Mouse (Mus musculus): ENCODE results near the gene Lipi. TPM values are rescaled to one million over a fixed set of nuclear protein-coding genes. Genes with fewer than 3 reads are reported as not detected.

Lipi gene
- not detected in 2 replicates for polyA plus RNA-seq (2016; fragmentation: Nextera tagmentation; extraction: Ambion mirVana)

- Histone ChIP-seq H3K9me3 (replicated peaks) (no peaks in the 10 kb centered on the region), H3K27me3 (no peaks in the 10 kb centered on the region), H3K4me1 (no peaks in the 10 kb centered on the region), H3K4me2 (replicated peaks) (no peak within 1 kb of the TSS), H3K27ac (no peak within 1 kb of the TSS), H3K4me3 (no peak within 1 kb of the TSS), H3K9ac (no peak within 1 kb of the TSS), H3K36me3 (no peaks in the 10 kb centered on the region)
- 85% methylated on average over 7 of the region's 7 CpGs for WGBS
- ATAC-seq (ENCODE audit: low FRiP score), result no peak
These were observed at the start of gene Lipi for GRCm38 (mm10) chr16:75585961-75586360. Gene Lipi, minus strand, starts transcription at chr16:75586061.

- H3K36me3 ChIP-seq, result no peaks in the 10 kb centered on the region
- WGBS, result 92% methylated on average over 2 of the region's 2 CpGs
These were observed 42.0 kb upstream of the Lipi start for GRCm38 (mm10) chr16:75627862-75628261.

GRCm38 (mm10) chr16:75617651-75618349 lies 31.9 kb upstream of the Lipi start:
- Histone ChIP-seq H3K27me3 (no peaks in the 10 kb centered on the region), H3K27ac (no peak overlapping the region), H3K4me1 (no peaks in the 10 kb centered on the region), H3K4me3 (no peak overlapping the region), H3K9me3 (replicated peaks) (no peaks in the 10 kb centered on the region), H3K9ac (no peak overlapping the region), H3K4me2 (replicated peaks) (no peak overlapping the region), H3K36me3 (no peaks in the 10 kb centered on the region)
- peak; percentile 40; the same call in 1 of the 2 replicates for ATAC-seq (ENCODE audit: low FRiP score)
- WGBS, result 77% methylated on average over 2 of the region's 2 CpGs

More at GRCm38 (mm10) chr16:75627862-75628261, 42.0 kb upstream of the Lipi start:
- no peak for ATAC-seq (ENCODE audit: low FRiP score)
- Histone ChIP-seq H3K4me1 (no peaks in the 10 kb centered on the region), H3K27me3 (no peaks in the 10 kb centered on the region), H3K4me3 (no peak overlapping the region), H3K27ac (no peak overlapping the region), H3K4me2 (replicated peaks) (no peak overlapping the region), H3K9ac (no peak overlapping the region), H3K9me3 (replicated peaks) (no peaks in the 10 kb centered on the region)

GRCm38 (mm10) chr16:75612561-75612960 lies 26.7 kb upstream of the Lipi start:
- no peaks in the 10 kb centered on the region for H3K36me3 ChIP-seq
- H3K27me3 ChIP-seq, result no peaks in the 10 kb centered on the region
- H3K9me3 ChIP-seq (replicated peaks), result no peaks in the 10 kb centered on the region
- H3K4me1 ChIP-seq, result no peaks in the 10 kb centered on the region
- no peak overlapping the region for H3K9ac ChIP-seq
- H3K27ac ChIP-seq, result no peak overlapping the region
- no peak for ATAC-seq (ENCODE audit: low FRiP score)
- H3K4me3 ChIP-seq, result no peak overlapping the region
- no peak overlapping the region for H3K4me2 ChIP-seq (replicated peaks)

- Histone ChIP-seq H3K4me1 (no peaks in the 10 kb centered on the region), H3K4me2 (replicated peaks) (no peak overlapping the region), H3K9me3 (replicated peaks) (no peaks in the 10 kb centered on the region), H3K27me3 (no peaks in the 10 kb centered on the region), H3K4me3 (no peak overlapping the region), H3K27ac (no peak overlapping the region), H3K36me3 (no peaks in the 10 kb centered on the region), H3K9ac (no peak overlapping the region)
- 84% methylated on average over 1 of the region's 1 CpGs for WGBS
- no peak for ATAC-seq (ENCODE audit: low FRiP score)
These were observed 20.6 kb upstream of the Lipi start for GRCm38 (mm10) chr16:75606415-75606814.

- Histone ChIP-seq H3K4me2 (replicated peaks) (peak overlapping the region; percentile 75), H3K9me3 (replicated peaks) (no peaks in the 10 kb centered on the region), H3K27ac (no peak overlapping the region), H3K4me1 (peaks cover 4% of the 10 kb centered on the region; the same call in 1 of the 2 replicates), H3K27me3 (no peaks in the 10 kb centered on the region; the same call in 1 of the 2 replicates), H3K9ac (peak overlapping the region; percentile 71), H3K4me3 (peak overlapping the region; percentile 66), H3K36me3 (no peaks in the 10 kb centered on the region)
- 0 out of 2 replicates have a peak, but pooled peaks have one; percentile 8 for ATAC-seq (ENCODE audit: low FRiP score)
- WGBS, result 14% methylated on average over 15 of the region's 15 CpGs
These were observed 7.8 kb upstream of the Lipi start for GRCm38 (mm10) chr16:75593501-75594183.

GRCm38 (mm10) chr16:75592671-75593500 lies 7.0 kb upstream of the Lipi start, which contains the start of gene Rbm11:
Gene Rbm11, plus strand, starts transcription at chr16:75592844.
- ATAC-seq (ENCODE audit: low FRiP score), result peak; percentile 98
- Histone ChIP-seq H3K4me3 (peak within 1 kb of the TSS; percentile 66), H3K36me3 (no peaks in the 10 kb centered on the region), H3K27ac (0 out of 2 replicates have a peak within 1 kb of the TSS, but pooled peaks have one; percentile 30), H3K9ac (peak within 1 kb of the TSS; percentile 71), H3K4me2 (replicated peaks) (peak within 1 kb of the TSS; percentile 75), H3K4me1 (peaks cover 4% of the 10 kb centered on the region; the same call in 1 of the 2 replicates), H3K9me3 (replicated peaks) (no peaks in the 10 kb centered on the region), H3K27me3 (no peaks in the 10 kb centered on the region; the same call in 1 of the 2 replicates)
- under 1% methylated on average over 55 of the region's 55 CpGs for WGBS

- Histone ChIP-seq H3K9ac (no peak overlapping the region), H3K4me1 (no peaks in the 10 kb centered on the region), H3K27me3 (no peaks in the 10 kb centered on the region), H3K9me3 (replicated peaks) (no peaks in the 10 kb centered on the region), H3K4me3 (no peak overlapping the region), H3K27ac (no peak overlapping the region), H3K36me3 (no peaks in the 10 kb centered on the region), H3K4me2 (replicated peaks) (no peak overlapping the region)
- 41% methylated on average over 3 of the region's 3 CpGs for WGBS
- ATAC-seq (ENCODE audit: low FRiP score), result no peak
These were observed 605 bp upstream of the Lipi start for GRCm38 (mm10) chr16:75586466-75586865.

- Histone ChIP-seq H3K9ac (no peak overlapping the region), H3K9me3 (replicated peaks) (no peaks in the 10 kb centered on the region), H3K4me3 (no peak overlapping the region), H3K36me3 (no peaks in the 10 kb centered on the region), H3K4me1 (no peaks in the 10 kb centered on the region), H3K27me3 (no peaks in the 10 kb centered on the region), H3K27ac (no peak overlapping the region), H3K4me2 (replicated peaks) (no peak overlapping the region)
- ATAC-seq (ENCODE audit: low FRiP score), result no peak
- 87% methylated on average over 5 of the region's 5 CpGs for WGBS
These were observed 3.6 kb downstream of the Lipi start for GRCm38 (mm10) chr16:75582279-75582678.

- Histone ChIP-seq H3K4me1 (no peaks in the 10 kb centered on the region), H3K27me3 (no peaks in the 10 kb centered on the region), H3K27ac (no peak overlapping the region), H3K36me3 (no peaks in the 10 kb centered on the region), H3K9ac (no peak overlapping the region), H3K9me3 (replicated peaks) (no peaks in the 10 kb centered on the region), H3K4me3 (no peak overlapping the region), H3K4me2 (replicated peaks) (no peak overlapping the region)
- ATAC-seq (ENCODE audit: low FRiP score), result no peak
- WGBS, result 88% methylated on average over 2 of the region's 2 CpGs
These were observed 23.0 kb downstream of the Lipi start for GRCm38 (mm10) chr16:75562910-75563309.

GRCm38 (mm10) chr16:75545310-75545709 lies 40.6 kb downstream of the Lipi start:
- no peaks in the 10 kb centered on the region for H3K27me3 ChIP-seq
- H3K4me3 ChIP-seq, result no peak overlapping the region
- H3K9me3 ChIP-seq (replicated peaks), result no peaks in the 10 kb centered on the region
- no peak overlapping the region for H3K27ac ChIP-seq
- ATAC-seq (ENCODE audit: low FRiP score), result no peak
- no peaks in the 10 kb centered on the region for H3K4me1 ChIP-seq
- 84% methylated on average over 1 of the region's 1 CpGs for WGBS
- no peak overlapping the region for H3K9ac ChIP-seq
- H3K36me3 ChIP-seq, result no peaks in the 10 kb centered on the region
- H3K4me2 ChIP-seq (replicated peaks), result no peak overlapping the region

Measured in hindbrain, embryonic 12.5 days (tissue).